Mouse (Mus musculus) layer of hippocampus, adult 2 months (tissue): ENCODE measurements around the gene Slc26a5. TPM values are rescaled to one million over a fixed set of nuclear protein-coding genes. Genes with fewer than 3 reads are reported as not detected.
A peak's percentile ranks its signal among the peaks of the same experiment; 100 is the strongest.

Experiments used
- DNase-seq, 2 experiments: peaks; one replicate each; pipeline ENCODE4 v3.0.0; 2022; ENCODE audit warnings: low spot score in 2 of 2
- H3K27ac ChIP-seq: fragments of 200-600 bp; 2 replicates; pipeline ENCODE4 v1.8.1; 2022
- H3K4me3 ChIP-seq: fragments of 200-600 bp; 2 replicates; pipeline ENCODE4 v1.8.1; 2022; ENCODE audit warnings: mild to moderate bottlenecking
- CTCF ChIP-seq: fragments of 200-600 bp; conservative IDR thresholded peaks from 2 replicates; pipeline ENCODE4 v1.8.1; 2022; ENCODE audit warnings: antibody characterized with exemption, mild to moderate bottlenecking, moderate library complexity
- total RNA-seq, 2 experiments: library from RNA; stranded (reverse); gene quantifications; 2 replicates each; pipeline ENCODE4 v1.2.3; 2021

Slc26a5 gene
- total RNA-seq, 2 experiments from 2014 or later: not detected

DNA sequence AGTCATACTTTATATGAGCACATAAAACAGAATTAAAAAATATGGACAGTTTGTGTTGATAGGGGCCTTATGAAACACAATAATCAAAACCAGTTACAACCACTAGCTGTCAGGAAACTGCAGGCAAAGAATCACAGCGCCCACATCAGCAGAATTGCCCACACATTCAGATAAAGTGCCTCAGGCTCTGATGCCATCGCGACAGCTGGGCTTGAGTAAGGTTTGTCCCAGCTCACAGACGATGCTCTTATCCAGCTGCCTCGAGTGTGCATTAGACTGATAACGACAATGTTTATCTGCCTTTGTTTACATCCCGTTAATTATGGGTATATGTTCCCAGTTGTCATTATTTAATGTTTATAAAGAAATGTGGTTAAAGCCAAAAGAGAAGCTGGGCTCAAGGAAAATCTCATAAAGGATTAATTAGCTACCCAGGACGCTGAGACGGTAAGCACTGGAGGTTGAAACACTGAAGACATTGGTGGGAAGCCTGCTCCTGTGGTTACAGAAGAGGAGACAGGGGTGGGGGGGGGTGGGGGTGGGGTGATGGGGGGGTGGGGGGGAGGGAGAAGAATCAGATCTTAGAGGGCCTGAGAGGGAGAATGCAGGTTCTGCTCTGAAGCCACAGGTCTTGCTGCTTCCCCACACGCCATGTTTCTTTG lies 13.6 kb downstream of the Slc26a5 start:
- Histone ChIP-seq H3K27ac (no peak overlapping the region), H3K4me3 (no peak overlapping the region)
- TF ChIP-seq CTCF: peak; percentile 40
- peak; percentile 27 to 42 for DNase-seq

- no peak overlapping the region for H3K27ac ChIP-seq
- no peak overlapping the region for H3K4me3 ChIP-seq
- no peak for TF ChIP-seq CTCF
- DNase-seq: no peak
Observed at GRCm38 (mm10) chr5:21847438-21847837, 18.0 kb downstream of the Slc26a5 start.

DNA sequence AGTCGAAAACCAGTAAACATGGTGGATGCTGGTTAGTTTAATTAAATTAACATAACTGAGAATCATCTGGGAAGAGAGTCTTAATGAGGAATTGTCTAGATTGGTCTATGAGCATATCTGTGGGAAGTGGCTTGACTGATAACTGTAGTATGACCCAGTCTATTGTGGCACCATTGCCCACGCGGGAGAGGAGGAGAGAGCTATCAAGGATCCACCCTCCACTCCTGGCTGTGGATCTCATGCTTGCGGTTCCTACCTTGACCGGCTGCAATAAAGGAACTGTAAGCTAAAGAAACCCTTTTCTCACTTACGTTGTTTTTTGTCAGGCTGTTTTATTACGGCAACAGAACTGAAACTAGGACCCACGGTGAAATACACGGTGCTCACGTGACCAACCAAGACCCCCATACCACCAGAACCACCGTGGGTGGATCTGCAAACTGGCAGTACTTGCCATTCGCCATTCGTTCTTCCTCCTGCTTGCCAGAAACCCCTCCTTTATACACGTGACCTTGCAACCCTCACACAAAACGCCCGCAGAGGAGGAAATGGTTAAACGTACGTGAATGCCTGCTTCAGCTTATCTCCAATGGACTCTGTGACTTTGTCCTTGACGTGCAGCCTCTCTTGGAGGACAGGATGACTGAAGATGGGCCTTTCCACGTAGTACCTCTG lies 18.7 kb downstream of the Slc26a5 start:
- Histone ChIP-seq H3K27ac (no peak overlapping the region), H3K4me3 (no peak overlapping the region)
- DNase-seq: no peak
- TF ChIP-seq CTCF: no peak

GRCm38 (mm10) chr5:21844676-21845075 lies 20.7 kb downstream of the Slc26a5 start:
- no peak for DNase-seq
- Histone ChIP-seq H3K27ac (no peak overlapping the region), H3K4me3 (no peak overlapping the region)
- peak; percentile 64 for TF ChIP-seq CTCF

GRCm38 (mm10) chr5:21831761-21832160 lies 33.6 kb downstream of the Slc26a5 start:
- Histone ChIP-seq H3K4me3 (no peak overlapping the region), H3K27ac (no peak overlapping the region)
- TF ChIP-seq CTCF: no peak
- no peak for DNase-seq

GRCm38 (mm10) chr5:21828855-21829254 lies 36.5 kb downstream of the Slc26a5 start:
- no peak overlapping the region for H3K4me3 ChIP-seq
- no peak for TF ChIP-seq CTCF
- DNase-seq: peak; percentile 65 to 72
- no peak overlapping the region for H3K27ac ChIP-seq

DNA sequence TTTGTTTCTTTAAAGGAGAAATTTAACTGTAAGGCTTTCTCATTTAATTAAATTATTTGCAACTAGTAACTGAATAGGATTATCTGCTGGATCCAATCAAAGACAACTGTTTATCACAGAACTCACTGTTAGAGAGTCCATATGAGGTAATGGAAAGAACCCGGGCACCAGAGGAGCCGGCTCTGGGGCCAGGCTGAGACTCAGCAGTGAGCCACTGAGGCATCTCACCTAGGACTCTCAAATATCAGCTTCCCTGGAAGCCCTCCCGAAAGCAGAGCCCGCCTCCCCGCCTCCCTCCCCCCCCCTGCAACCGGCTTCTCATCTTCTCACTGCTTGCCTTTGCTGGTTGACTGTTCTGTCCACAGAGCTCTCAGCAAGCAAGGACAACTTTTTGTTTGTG lies 37.8 kb downstream of the Slc26a5 start:
- Histone ChIP-seq H3K4me3 (no peak overlapping the region), H3K27ac (no peak overlapping the region)
- no peak for DNase-seq
- TF ChIP-seq CTCF: no peak

DNA sequence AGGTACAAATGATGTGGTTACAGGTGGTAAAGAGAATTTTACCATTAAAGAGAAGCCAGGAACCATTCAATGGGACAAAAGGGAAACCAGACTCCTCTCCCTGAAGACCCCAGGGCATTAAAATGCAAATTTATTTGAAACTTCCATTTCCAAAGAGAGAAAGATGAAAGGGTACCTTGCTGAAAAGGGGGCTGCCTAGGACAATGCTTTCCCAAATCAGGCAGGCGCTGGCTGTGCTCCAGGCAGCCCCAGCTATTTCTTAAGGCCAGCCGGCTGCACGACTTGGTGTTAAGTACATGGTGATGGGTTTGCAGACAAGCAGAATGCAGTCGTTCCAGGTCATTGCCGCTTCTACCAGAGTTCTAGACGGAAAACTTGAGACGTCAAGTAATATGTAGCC lies 39.0 kb downstream of the Slc26a5 start:
- no peak for DNase-seq
- no peak for TF ChIP-seq CTCF
- no peak overlapping the region for H3K27ac ChIP-seq
- no peak overlapping the region for H3K4me3 ChIP-seq

DNA sequence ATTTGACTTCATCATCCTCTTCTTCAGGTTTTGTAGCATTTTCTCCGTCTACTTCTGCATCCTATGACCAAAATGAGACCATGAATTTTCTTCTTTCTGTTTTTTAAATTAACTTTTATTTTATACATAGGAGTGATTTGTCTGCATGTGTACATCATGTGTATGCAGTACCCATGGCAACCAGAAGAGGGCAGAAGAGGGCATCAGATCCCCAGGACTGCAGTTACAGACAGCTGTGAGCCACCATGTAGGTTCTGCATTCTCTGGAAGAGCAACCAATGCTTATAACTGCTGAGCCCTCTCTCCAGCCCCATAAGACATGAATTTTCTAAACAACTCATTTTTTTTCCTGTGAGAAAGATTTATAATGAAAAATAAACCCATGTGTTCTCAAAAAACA lies 51.4 kb downstream of the Slc26a5 start:
- DNase-seq: peak in 1 of 2 experiments; percentile 45
- TF ChIP-seq CTCF: peak; percentile 79
- H3K4me3 ChIP-seq: no peak overlapping the region
- no peak overlapping the region for H3K27ac ChIP-seq

DNA sequence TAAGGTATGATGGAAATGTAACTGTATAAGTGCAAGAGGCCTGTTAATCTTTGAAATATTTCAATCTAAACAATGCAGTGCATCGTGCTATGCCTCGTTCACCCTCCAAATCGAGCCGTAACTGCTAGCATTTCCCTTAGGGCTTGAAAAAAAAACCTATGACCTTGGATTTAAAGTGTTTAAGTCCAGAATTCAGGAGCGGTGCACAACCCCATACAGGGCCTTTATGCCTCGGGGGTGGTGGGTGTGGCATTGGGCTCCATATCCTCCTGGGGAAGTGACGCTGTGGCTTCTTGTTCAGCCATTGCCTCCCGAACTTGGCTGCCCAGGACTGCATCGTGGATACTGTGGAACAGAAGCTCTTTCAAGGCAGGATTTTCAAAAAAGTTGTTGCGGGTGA lies 54.5 kb downstream of the Slc26a5 start:
- TF ChIP-seq CTCF: no peak
- Histone ChIP-seq H3K27ac (no peak overlapping the region), H3K4me3 (no peak overlapping the region)
- DNase-seq: no peak

GRCm38 (mm10) chr5:21804837-21805236 lies 60.6 kb downstream of the Slc26a5 start:
- H3K4me3 ChIP-seq: no peak overlapping the region
- TF ChIP-seq CTCF: no peak
- peak overlapping the region; percentile 48; the same call in 1 of the 2 replicates for H3K27ac ChIP-seq
- no peak for DNase-seq

- no peak for TF ChIP-seq CTCF
- H3K27ac ChIP-seq: no peak overlapping the region
- no peak for DNase-seq
- no peak overlapping the region for H3K4me3 ChIP-seq
Observed at GRCm38 (mm10) chr5:21803691-21804188, 61.7 kb downstream of the Slc26a5 start.

- no peak for TF ChIP-seq CTCF
- no peak for DNase-seq
- no peak overlapping the region for H3K4me3 ChIP-seq
- H3K27ac ChIP-seq: no peak overlapping the region
Observed at GRCm38 (mm10) chr5:21802907-21803306, 62.5 kb downstream of the Slc26a5 start.

GRCm38 (mm10) chr5:21792166-21792565 lies 73.2 kb downstream of the Slc26a5 start:
- TF ChIP-seq CTCF: no peak
- no peak overlapping the region for H3K4me3 ChIP-seq
- no peak overlapping the region for H3K27ac ChIP-seq
- DNase-seq: no peak
